Mouse (Mus musculus) liver, embryonic 12.5 days (tissue): ENCODE results near the gene Ptpn3. TPM values are rescaled to one million over a fixed set of nuclear protein-coding genes. Genes with fewer than 3 reads are reported as not detected.

Experiments
- ATAC-seq: fragments of 200-750 bp; cut with Nextera tagmentation; 2 replicates; pipeline ENCODE4 v1.8.0; 2017; ENCODE audit warnings: moderate number of reproducible peaks, mild to moderate bottlenecking, moderate library complexity
- H3K27ac ChIP-seq: fragments of 300-500 bp; sonication (generic); 2 replicates; pipeline ENCODE4 v1.5.1; 2016; ENCODE audit warnings: mild to moderate bottlenecking
- H3K27me3 ChIP-seq: fragments of 300-500 bp; sonication (generic); replicated peaks from 2 replicates; pipeline ENCODE4 v1.6.1; 2016; ENCODE audit warnings: mild to moderate bottlenecking, moderate library complexity
- H3K36me3 ChIP-seq: fragments of 300-500 bp; sonication (generic); 2 replicates; pipeline ENCODE4 v1.6.1; 2016; ENCODE audit warnings: mild to moderate bottlenecking, moderate library complexity
- H3K4me1 ChIP-seq: fragments of 300-500 bp; sonication (generic); 2 replicates; pipeline ENCODE4 v1.6.1; 2016
- H3K4me2 ChIP-seq: fragments of 300-500 bp; sonication (generic); 2 replicates; pipeline ENCODE4 v1.6.1; 2016; ENCODE audit warnings: mild to moderate bottlenecking, moderate library complexity
- H3K4me3 ChIP-seq: fragments of 300-500 bp; sonication (generic); 2 replicates; pipeline ENCODE4 v1.5.1; 2016; ENCODE audit warnings: mild to moderate bottlenecking, moderate library complexity
- H3K9ac ChIP-seq: fragments of 300-500 bp; sonication (generic); 2 replicates; pipeline ENCODE4 v1.6.1; 2016; ENCODE audit warnings: mild to moderate bottlenecking, moderate library complexity
- H3K9me3 ChIP-seq: fragments of 300-500 bp; sonication (generic); replicated peaks from 2 replicates; pipeline ENCODE4 v1.6.1; 2016; ENCODE audit warnings: mild to moderate bottlenecking, moderate library complexity
- WGBS: fragments of 180-500 bp; shearing (Covaris S2); methylation state at CpG from one replicate; pipeline ENCODE4 v1.1.7; 2016; ENCODE audit not compliant: insufficient replicate concordance; 5-methylcytosine and 5-hydroxymethylcytosine counted together
- polyA plus RNA-seq: library from polyadenylated mRNA; unstranded; fragments of >200 nt; fragmentation: Nextera tagmentation; extraction: Ambion mirVana; gene quantifications from 2 replicates; pipeline ENCODE4 v1.2.1, GENCODE M21; 2016

Gene Ptpn3
- polyA plus RNA-seq, 1 experiment from 2014 or later = 0.32 TPM

DNA sequence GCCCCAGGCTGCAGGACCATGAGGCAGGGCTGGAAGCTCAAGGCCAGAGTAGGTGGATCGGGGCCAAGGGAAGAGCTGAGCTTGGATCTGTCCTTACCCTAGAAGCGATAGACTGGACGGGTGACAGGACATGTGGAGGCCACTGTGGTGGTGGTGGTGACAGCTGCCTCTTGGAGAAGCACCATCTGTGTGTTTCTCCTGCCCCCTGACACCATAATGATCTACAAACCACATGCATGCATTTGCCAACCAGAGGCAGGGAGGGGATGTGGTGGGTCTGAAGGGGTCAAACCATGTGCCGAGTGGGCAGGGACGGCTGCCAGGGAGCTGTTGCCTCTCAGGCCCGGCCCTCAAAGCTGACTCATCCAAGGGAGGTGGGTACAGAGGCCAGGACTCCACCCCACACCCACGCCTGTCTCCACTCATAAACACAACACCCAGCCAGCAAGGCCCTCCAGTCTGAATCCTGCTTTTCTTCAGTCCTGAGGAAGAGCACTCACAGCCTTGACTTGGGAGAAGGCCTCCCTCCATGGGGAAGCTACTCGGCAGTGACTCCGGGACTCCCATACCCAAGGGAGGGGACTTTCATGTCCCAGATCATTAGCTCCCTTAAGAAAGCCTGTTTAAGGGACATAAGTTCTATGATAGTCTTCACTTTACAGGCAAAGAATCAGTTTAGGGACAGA is 6.5 kb downstream of the Ptpn3 start:
- ATAC-seq = no peak

DNA sequence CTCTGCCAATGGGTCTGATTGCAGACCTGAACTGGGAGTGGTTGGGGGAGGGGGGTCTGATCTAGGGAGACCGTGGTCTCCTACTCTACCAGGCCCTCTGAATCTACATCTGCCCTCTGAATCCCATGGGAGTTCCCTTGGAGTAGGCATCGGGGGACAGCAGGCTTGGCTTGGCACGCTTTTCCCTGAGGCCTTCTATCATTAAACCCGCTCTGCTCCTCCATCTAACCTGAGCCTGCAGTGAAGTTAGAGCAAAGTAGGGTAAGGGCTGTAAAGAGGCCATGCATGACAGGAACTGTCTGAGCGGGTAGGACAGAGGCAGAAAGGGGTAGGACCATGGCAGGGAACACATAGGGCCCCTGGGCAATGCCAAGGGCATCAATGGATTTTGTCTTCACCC is 9.0 kb downstream of the Ptpn3 start:
- no peaks in the 10 kb centered on the region for H3K36me3 ChIP-seq
- H3K4me2 ChIP-seq = no peak overlapping the region
- 0 out of 2 replicates have a peak, but pooled peaks cover 9% of the 10 kb centered on the region for H3K4me1 ChIP-seq
- ATAC-seq = no peak
- H3K27me3 ChIP-seq = peaks cover 18% of the 10 kb centered on the region
- WGBS = 76% methylated on average over 5 of the region's 5 CpGs
- no peak overlapping the region for H3K27ac ChIP-seq
- no peak overlapping the region for H3K4me3 ChIP-seq
- H3K9ac ChIP-seq = no peak overlapping the region
- no peaks in the 10 kb centered on the region for H3K9me3 ChIP-seq

More for the DNA sequence above, 6.5 kb downstream of the Ptpn3 start:
- no peaks in the 10 kb centered on the region for H3K36me3 ChIP-seq
- no peaks in the 10 kb centered on the region for H3K9me3 ChIP-seq
- H3K27ac ChIP-seq = no peak overlapping the region
- H3K27me3 ChIP-seq = peaks cover 43% of the 10 kb centered on the region
- WGBS = 54% methylated on average over 9 of the region's 9 CpGs
- no peak overlapping the region for H3K9ac ChIP-seq
- no peak overlapping the region for H3K4me3 ChIP-seq
- no peak overlapping the region for H3K4me2 ChIP-seq
- H3K4me1 ChIP-seq = peaks cover 15% of the 10 kb centered on the region; the same call in 1 of the 2 replicates

DNA sequence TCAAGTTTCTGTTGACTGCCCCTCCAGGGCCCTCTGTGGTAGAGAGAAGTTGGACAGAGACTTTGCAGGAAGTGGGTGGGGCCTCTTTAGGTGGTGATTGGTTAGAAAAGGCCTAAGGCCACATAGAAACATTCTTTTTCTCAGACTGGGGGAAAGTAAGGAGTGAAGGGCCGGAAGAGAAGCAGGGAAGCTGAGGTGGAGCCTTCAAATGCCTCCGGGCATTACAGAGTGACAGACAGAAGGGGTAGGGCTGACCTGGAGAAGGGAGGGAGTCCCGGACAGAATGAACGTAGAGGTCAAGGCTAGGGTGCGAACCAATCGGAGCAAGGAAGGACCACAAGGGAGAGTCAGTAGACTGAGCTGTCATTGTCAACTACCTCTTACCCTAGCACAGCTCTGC is 11.6 kb downstream of the Ptpn3 start:
- H3K4me1 ChIP-seq = 0 out of 2 replicates have a peak, but pooled peaks cover 5% of the 10 kb centered on the region
- no peak overlapping the region for H3K27ac ChIP-seq
- H3K9me3 ChIP-seq = no peaks in the 10 kb centered on the region
- no peaks in the 10 kb centered on the region for H3K27me3 ChIP-seq
- H3K9ac ChIP-seq = no peak overlapping the region
- no peaks in the 10 kb centered on the region for H3K36me3 ChIP-seq
- 73% methylated on average over 6 of the region's 6 CpGs for WGBS
- H3K4me2 ChIP-seq = no peak overlapping the region
- H3K4me3 ChIP-seq = no peak overlapping the region
- no peak for ATAC-seq

DNA sequence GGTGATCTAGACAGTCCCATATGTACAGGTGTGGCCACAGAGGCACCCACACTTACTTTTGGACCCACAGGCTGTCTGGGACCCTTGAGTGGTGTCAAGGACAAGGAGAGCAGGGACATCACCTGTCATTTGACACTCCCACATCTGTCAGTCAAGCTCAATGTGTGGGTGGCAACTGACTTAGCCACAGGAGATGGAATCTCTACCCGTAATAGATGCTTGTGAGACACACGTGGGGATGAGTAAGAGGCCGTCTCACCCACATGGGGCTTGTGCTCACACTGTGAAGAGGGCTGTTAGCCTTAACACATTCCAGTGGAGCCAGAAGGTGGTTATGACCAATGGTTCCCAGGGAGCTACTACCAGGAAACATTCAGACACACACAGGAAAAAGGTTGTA is 13.8 kb downstream of the Ptpn3 start:
- Histone ChIP-seq H3K9ac (no peak overlapping the region), H3K9me3 (no peaks in the 10 kb centered on the region), H3K27me3 (no peaks in the 10 kb centered on the region), H3K4me2 (no peak overlapping the region), H3K4me3 (no peak overlapping the region), H3K27ac (no peak overlapping the region), H3K36me3 (no peaks in the 10 kb centered on the region), H3K4me1 (no peaks in the 10 kb centered on the region)
- 64% methylated on average over 3 of the region's 3 CpGs for WGBS
- no peak for ATAC-seq

DNA sequence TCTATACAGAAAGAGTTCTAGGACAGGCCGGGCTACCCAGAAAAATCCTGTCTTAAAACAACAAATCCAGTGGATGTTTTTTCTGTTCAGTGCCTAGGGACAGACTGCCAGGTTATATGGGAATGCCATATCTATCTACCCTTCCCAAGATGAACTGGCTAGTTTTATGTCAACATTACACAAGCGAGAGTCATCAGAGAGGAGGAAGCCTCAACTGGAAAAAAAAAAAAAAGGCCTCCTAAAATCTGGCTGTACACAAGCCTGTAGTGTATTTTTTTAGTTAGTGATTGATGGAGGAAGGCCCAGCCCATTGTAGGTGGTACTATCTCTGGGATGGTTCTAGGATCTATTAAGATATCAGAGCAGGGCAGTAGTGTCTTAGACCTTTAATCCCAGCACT is 16.4 kb downstream of the Ptpn3 start:
- H3K27ac ChIP-seq = no peak overlapping the region

DNA sequence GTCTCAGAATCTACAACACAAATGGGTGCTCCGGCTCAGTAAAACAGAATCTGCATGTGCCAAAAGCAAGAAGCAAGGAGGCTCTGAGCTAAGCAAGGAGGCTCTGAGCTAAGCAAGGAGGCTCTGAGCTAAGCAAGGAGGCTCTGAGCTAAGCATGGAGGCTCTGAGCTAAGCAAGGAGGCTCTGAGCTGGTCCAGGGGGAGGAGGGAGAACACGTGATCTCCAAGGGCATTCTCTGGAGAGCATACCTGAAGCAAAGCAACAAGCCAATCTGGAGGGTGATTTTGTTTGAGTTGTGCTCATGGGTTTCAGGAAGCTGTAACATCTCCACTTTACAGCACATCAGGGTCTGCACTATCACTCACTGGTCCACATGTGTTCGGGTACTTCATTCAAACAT is 18.4 kb downstream of the Ptpn3 start:
- 0 out of 2 replicates have a peak, but pooled peaks cover 4% of the 10 kb centered on the region for H3K4me1 ChIP-seq
- ATAC-seq = no peak
- no peaks in the 10 kb centered on the region for H3K27me3 ChIP-seq
- H3K27ac ChIP-seq = no peak overlapping the region
- H3K36me3 ChIP-seq = no peaks in the 10 kb centered on the region
- H3K9ac ChIP-seq = no peak overlapping the region
- H3K4me3 ChIP-seq = no peak overlapping the region
- WGBS = 55% methylated on average over 3 of the region's 3 CpGs
- H3K9me3 ChIP-seq = no peaks in the 10 kb centered on the region
- H3K4me2 ChIP-seq = no peak overlapping the region

More for the DNA sequence above, 16.4 kb downstream of the Ptpn3 start:
- 64% methylated on average over 2 of the region's 2 CpGs for WGBS
- Histone ChIP-seq H3K4me1 (no peaks in the 10 kb centered on the region), H3K9ac (no peak overlapping the region), H3K36me3 (no peaks in the 10 kb centered on the region), H3K4me3 (no peak overlapping the region), H3K9me3 (no peaks in the 10 kb centered on the region), H3K4me2 (no peak overlapping the region), H3K27me3 (no peaks in the 10 kb centered on the region)
- no peak for ATAC-seq

DNA sequence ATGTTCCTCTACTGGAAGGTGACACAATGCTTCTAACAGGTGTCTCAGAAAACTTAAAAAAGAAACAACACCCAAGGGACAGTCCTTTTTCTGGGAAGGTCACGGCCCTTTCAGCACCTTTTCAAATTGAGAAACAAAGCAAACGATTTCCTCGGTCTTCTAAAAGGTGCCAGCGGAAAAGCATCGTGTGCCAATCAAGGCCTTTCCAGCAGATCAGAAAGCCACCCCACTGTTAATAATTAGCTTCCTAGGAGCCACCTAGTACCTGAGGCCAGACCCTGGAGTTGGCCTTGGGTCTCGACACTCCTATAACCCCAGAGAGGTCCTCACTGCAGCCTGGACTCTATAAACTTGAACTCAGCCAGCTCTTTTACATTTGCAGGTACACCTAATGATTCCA is 19.0 kb downstream of the Ptpn3 start:
- Histone ChIP-seq H3K4me2 (no peak overlapping the region), H3K27ac (no peak overlapping the region), H3K36me3 (no peaks in the 10 kb centered on the region), H3K9ac (no peak overlapping the region), H3K4me3 (no peak overlapping the region), H3K27me3 (no peaks in the 10 kb centered on the region), H3K9me3 (no peaks in the 10 kb centered on the region), H3K4me1 (0 out of 2 replicates have a peak, but pooled peaks cover 4% of the 10 kb centered on the region)
- 65% methylated on average over 6 of the region's 6 CpGs for WGBS
- ATAC-seq = no peak

DNA sequence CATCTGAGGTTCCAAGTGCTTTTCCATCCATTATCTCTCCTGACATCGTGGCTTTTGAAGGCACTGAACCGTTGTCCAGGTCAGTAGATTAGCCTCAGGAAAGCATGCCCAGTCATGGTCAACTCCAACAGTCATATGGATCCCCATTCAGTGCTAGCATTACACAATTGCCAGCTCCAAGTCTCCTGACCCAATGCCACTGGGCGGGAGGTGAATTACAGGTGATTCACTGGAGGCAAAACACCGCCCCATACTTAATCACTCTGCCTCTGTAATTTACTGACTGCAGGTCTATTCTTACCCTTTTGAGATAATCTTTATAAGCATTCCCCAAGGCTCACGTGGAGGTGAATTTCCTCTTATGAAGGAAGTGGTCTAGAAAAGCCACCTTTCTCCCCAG is 19.5 kb downstream of the Ptpn3 start:
- H3K9ac ChIP-seq = no peak overlapping the region
- no peak overlapping the region for H3K27ac ChIP-seq
- no peak overlapping the region for H3K4me2 ChIP-seq
- WGBS = 57% methylated on average over 5 of the region's 5 CpGs
- no peaks in the 10 kb centered on the region for H3K36me3 ChIP-seq
- ATAC-seq = no peak
- H3K4me3 ChIP-seq = no peak overlapping the region
- no peaks in the 10 kb centered on the region for H3K9me3 ChIP-seq
- H3K27me3 ChIP-seq = no peaks in the 10 kb centered on the region
- H3K4me1 ChIP-seq = 0 out of 2 replicates have a peak, but pooled peaks cover 4% of the 10 kb centered on the region

DNA sequence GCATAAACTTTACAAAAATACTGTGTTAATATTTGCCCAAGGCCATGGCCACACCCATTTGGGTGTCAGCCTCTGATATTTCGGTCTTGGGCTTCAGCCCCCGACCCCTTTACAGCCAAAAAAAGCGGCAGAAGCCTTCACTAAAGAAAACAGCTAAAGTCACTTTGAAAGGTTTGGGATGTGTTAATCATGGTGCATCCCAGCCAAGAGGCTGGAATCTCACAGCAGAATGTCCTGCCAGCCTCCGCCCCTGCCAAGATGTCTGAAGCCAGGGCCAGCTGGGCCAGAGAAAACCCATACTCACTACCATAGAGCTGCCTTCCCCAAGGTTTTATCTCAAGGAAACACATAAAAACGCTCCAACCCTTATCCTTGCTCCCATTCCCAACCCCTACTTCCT is 20.7 kb downstream of the Ptpn3 start:
- ATAC-seq = no peak
- 0 out of 2 replicates have a peak, but pooled peaks cover 4% of the 10 kb centered on the region for H3K4me1 ChIP-seq
- WGBS = 71% methylated on average over 5 of the region's 5 CpGs
- no peaks in the 10 kb centered on the region for H3K9me3 ChIP-seq
- no peak overlapping the region for H3K4me3 ChIP-seq
- no peak overlapping the region for H3K9ac ChIP-seq
- no peak overlapping the region for H3K4me2 ChIP-seq
- H3K27ac ChIP-seq = no peak overlapping the region
- H3K27me3 ChIP-seq = 0 out of 2 replicates have a peak, but pooled peaks cover 4% of the 10 kb centered on the region
- H3K36me3 ChIP-seq = no peaks in the 10 kb centered on the region

DNA sequence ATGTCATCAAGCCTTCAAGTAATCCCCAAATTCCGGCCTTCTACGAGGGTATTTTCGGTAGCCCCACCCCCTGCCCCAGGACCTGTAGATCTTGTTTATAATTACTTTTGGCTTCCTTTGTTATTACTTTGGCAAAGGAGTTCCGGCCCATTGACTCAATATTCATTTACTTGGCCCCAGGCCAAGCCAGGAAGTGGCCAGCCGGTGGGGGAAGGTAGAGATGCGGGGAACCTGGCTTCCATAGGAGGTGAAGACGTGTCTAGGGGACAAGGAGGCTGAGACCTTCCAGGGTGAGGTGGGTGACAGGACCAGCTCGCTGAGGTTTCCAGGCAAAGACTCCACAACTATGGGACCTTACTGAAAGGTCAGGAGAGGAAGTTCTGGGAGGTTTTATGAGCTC is 22.4 kb downstream of the Ptpn3 start:
- no peak overlapping the region for H3K27ac ChIP-seq
- ATAC-seq = no peak
- H3K9me3 ChIP-seq = no peaks in the 10 kb centered on the region
- H3K36me3 ChIP-seq = no peaks in the 10 kb centered on the region
- 33% methylated on average over 8 of the region's 8 CpGs for WGBS
- H3K4me1 ChIP-seq = 0 out of 2 replicates have a peak, but pooled peaks cover 4% of the 10 kb centered on the region
- no peak overlapping the region for H3K9ac ChIP-seq
- H3K4me2 ChIP-seq = no peak overlapping the region
- 0 out of 2 replicates have a peak, but pooled peaks cover 4% of the 10 kb centered on the region for H3K27me3 ChIP-seq
- no peak overlapping the region for H3K4me3 ChIP-seq

DNA sequence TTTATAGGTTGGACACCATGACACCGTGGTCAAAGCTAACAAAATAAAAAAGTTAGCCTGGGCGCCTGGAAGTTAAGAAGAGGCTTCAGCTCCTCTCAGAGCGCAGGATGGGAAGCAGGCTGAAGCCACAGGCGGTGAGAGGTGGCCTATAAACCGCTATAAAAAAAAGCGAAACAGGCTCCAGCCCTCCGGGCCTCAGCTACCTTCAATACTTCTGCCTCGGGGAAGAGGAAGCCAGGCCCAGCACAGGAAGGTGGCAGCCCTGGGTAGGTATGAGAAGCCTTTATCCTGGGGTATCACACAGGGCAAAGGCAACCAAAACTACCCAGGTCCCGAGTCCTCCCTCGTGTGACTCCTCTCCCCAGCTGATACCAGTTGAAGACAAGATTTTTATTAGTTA is 22.8 kb downstream of the Ptpn3 start:
- Histone ChIP-seq H3K27ac (no peak overlapping the region), H3K4me2 (no peak overlapping the region), H3K27me3 (0 out of 2 replicates have a peak, but pooled peaks cover 4% of the 10 kb centered on the region), H3K4me1 (0 out of 2 replicates have a peak, but pooled peaks cover 4% of the 10 kb centered on the region), H3K9ac (no peak overlapping the region), H3K9me3 (no peaks in the 10 kb centered on the region), H3K36me3 (no peaks in the 10 kb centered on the region), H3K4me3 (no peak overlapping the region)
- 43% methylated on average over 10 of the region's 10 CpGs for WGBS
- ATAC-seq = no peak

DNA sequence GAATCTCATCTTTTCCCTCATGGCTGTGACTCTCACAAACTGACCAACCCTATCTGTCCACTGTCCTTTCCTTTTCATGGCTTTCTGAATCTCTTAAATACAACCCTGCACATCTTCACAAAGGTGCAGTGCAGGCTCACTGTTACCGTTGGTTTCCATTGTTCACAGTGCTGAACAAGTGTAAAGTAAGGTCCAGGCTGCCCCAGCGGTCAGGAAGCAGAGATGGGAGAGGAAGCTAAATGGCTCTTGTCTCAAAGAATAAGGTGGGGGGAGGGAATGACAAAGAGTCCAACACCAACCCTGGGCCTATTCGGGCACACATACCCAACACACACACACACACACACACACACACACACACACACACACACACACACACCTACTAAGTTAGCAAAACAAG is 24.0 kb downstream of the Ptpn3 start:
- 50% methylated on average over 3 of the region's 3 CpGs for WGBS
- Histone ChIP-seq H3K4me2 (no peak overlapping the region), H3K4me1 (0 out of 2 replicates have a peak, but pooled peaks cover 4% of the 10 kb centered on the region), H3K36me3 (no peaks in the 10 kb centered on the region), H3K27me3 (0 out of 2 replicates have a peak, but pooled peaks cover 5% of the 10 kb centered on the region), H3K9ac (no peak overlapping the region), H3K9me3 (no peaks in the 10 kb centered on the region), H3K27ac (no peak overlapping the region), H3K4me3 (no peak overlapping the region)
- ATAC-seq = no peak
